Mouse (Mus musculus): Measurements from ENCODE around the gene Rpusd4.

Gene Rpusd4

DNA sequence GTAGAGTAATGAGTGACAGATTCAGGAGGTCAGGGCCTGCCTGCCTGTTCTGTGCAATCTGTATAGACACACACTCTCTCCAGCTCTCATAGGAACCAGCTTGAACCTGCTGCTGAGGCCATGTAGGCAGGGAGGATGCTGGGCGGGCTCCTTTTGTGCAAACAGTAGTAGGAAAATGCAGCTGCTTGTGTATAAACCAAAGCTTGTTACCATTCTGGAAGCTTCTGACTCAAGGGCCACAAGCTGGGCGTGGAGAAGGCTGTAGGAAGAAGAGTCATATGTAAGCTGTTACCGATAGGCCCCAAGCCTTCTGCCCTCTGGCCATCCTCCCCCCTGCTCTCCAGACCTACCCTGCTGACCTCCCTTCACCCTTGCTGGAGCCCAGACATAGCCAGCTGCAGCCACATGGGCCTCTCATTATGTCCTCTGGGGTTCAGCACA is 49.1 kb downstream of the Rpusd4 start:
- POLR2A ChIA-PET = interaction anchor here in 2 of 4 experiments (0.5 to 1.2 kb wide), 6 partner anchors 8 to 200 kb away, joined by 3 to 6 read pairs (median 3); no protein-coding TSS in a partner anchor
- CTCF ChIA-PET = interaction anchor here in 3 of 4 experiments (1.0 to 1.8 kb wide), 4 partner anchors 10 to 208 kb away, joined by 3 to 13 read pairs (median 4); no protein-coding TSS in a partner anchor

GRCm38 (mm10) chr9:35317233-35317980 is 49.7 kb downstream of the Rpusd4 start:
- POLR2A ChIA-PET = interaction anchor here in 1 of 4 experiments (0.5 to 1.5 kb wide), 6 partner anchors 9 to 242 kb away, joined by 3 to 6 read pairs (median 3); no protein-coding TSS in a partner anchor
- CTCF ChIA-PET = interaction anchor here in 3 of 4 experiments (1.0 to 1.8 kb wide), 4 partner anchors 10 to 207 kb away, joined by 3 to 13 read pairs (median 4); no protein-coding TSS in a partner anchor

GRCm38 (mm10) chr9:35318537-35319172 is 51.0 kb downstream of the Rpusd4 start:
- POLR2A ChIA-PET = interaction anchor here in 1 of 4 experiments (1.5 kb wide), 1 partner anchor 241 kb away, joined by 3 read pairs; no protein-coding TSS in a partner anchor
- CTCF ChIA-PET = interaction anchor here in 1 of 4 experiments (0.8 kb wide), 1 partner anchor 216 kb away, joined by 3 read pairs; no protein-coding TSS in a partner anchor

- POLR2A ChIA-PET = no interaction called here
- CTCF ChIA-PET = interaction anchor here in 2 of 4 experiments (0.6 to 1.3 kb wide), 2 partner anchors 20 to 214 kb away, joined by 3 to 4 read pairs; no protein-coding TSS in a partner anchor
Observed at GRCm38 (mm10) chr9:35320288-35320687, 52.6 kb downstream of the Rpusd4 start.

GRCm38 (mm10) chr9:35323974-35324373 is 56.3 kb downstream of the Rpusd4 start:
- ChIA-PET CTCF (no interaction called here), POLR2A (no interaction called here)

- CTCF ChIA-PET = interaction anchor here in 1 of 4 experiments (0.5 kb wide), 1 partner anchor 234 kb away, joined by 8 read pairs; the partner anchor contains the start of genes Ddx25 and Pus3
- POLR2A ChIA-PET = interaction anchor here in 1 of 4 experiments (0.6 to 1.0 kb wide), 2 partner anchors 96 to 119 kb away, joined by 3 to 5 read pairs; partner anchors contain the start of gene Cdon
Observed at GRCm38 (mm10) chr9:35324571-35324970, 56.9 kb downstream of the Rpusd4 start.

GRCm38 (mm10) chr9:35326644-35327263 is 59.1 kb downstream of the Rpusd4 start:
- CTCF ChIA-PET = interaction anchor here in 1 of 4 experiments (1.2 kb wide), 1 partner anchor 9 kb away, joined by 5 read pairs; no protein-coding TSS in a partner anchor
- POLR2A ChIA-PET = interaction anchor here in 2 of 4 experiments (0.7 to 1.8 kb wide), 5 partner anchors 9 to 233 kb away, joined by 3 to 6 read pairs (median 3); no protein-coding TSS in a partner anchor
